Mouse (Mus musculus) ES-Bruce4 (cell line): ENCODE results near the gene Nckipsd.

ENCODE experiments used
- CTCF ChIP-seq: IDR thresholded peaks from one replicate; pipeline ENCODE4 v1.8.1; 2011; ENCODE audit warnings: low read depth, low read length
- EP300 ChIP-seq: IDR thresholded peaks from 2 replicates; pipeline ENCODE4 v1.6.1; 2011; ENCODE audit warnings: low read depth, low read length; ENCODE audit not compliant: insufficient read depth
- POLR2A ChIP-seq: IDR thresholded peaks from one replicate; pipeline ENCODE4 v1.8.1; 2011; ENCODE audit warnings: low read length; ENCODE audit not compliant: insufficient read depth

DNA sequence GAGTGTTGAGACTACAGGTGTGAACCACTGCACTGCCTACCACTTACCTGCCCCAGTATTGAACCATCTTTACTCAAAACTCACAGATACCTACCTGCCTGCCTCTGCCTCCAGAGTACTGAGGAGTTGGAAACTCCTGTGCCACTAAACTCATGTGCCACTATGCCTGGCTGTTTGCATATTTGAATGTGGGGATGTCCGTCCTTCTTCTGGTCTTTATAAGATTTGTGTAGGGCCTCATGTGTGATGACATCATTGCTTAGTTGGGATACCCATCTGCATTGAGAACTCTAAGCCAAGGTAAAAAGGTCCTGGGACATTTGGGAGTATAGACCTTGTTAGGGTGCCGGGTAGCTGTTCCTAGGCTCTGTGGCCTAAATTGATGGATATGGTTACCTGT is 21.1 kb upstream of the Nckipsd start:
- TF ChIP-seq POLR2A: no peak
- TF ChIP-seq CTCF: no peak
- TF ChIP-seq EP300: no peak
